Mouse (Mus musculus): ENCODE measurements around the gene Wdr73.

DNA sequence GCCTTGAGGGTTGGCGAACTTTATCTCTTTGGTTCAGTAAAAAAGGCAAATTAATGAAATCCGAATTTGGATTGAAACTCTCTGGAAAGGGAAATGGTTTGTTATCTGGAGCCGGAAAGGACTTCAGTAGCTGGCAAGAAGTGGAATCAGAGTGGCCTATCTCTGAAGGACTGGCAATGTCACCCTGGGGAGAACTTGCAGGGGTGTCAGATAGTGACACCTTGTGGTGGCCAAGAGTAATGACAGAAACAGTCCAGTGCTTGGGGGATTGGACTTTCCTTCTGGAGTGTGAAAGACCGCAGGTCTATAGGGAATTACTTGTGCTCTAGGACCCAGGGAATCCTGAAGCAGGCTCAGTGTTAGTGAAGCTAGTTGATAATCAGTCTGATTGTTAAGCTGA is 51.4 kb downstream of the Wdr73 start:
- TF ChIP-seq CTCF (IDR thresholded peaks at IDR 0.05; ENCODE audit: extremely low read depth, insufficient read length, insufficient replicate concordance, low read depth, low read length): peak; percentile 92; the same call in 1 of the 2 replicates
- TF ChIP-seq POLR2A (IDR thresholded peaks at IDR 0.05; ENCODE audit: low read depth, low read length): no peak
